Mouse (Mus musculus) liver, adult 2 months (tissue): ENCODE results near the gene Gm20388. TPM values are rescaled to one million over a fixed set of nuclear protein-coding genes. Genes with fewer than 3 reads are reported as not detected.

Experiments used
- DNase-seq: peaks from one replicate; pipeline ENCODE4 v3.0.0-alpha.2; 2011; ENCODE audit warnings: low read depth, low spot score; ENCODE audit errors: extremely low read depth
- H3K27ac ChIP-seq: fragments of 200-500 bp; replicated peaks from 2 replicates; pipeline ENCODE4 v1.5.1; 2012; ENCODE audit warnings: low read depth, mild to moderate bottlenecking, control low read depth, inconsistent platforms, low read length; ENCODE audit not compliant: insufficient read depth
- H3K27me3 ChIP-seq: fragments of 200-500 bp; 2 replicates; pipeline ENCODE4 v1.6.1; 2012; ENCODE audit warnings: mild to moderate bottlenecking, moderate library complexity, low read length, inconsistent platforms; ENCODE audit not compliant: control insufficient read depth, insufficient read depth
- H3K36me3 ChIP-seq: fragments of 200-500 bp; 2 replicates; pipeline ENCODE4 v1.6.1; 2012; ENCODE audit warnings: low read length, inconsistent platforms; ENCODE audit not compliant: control insufficient read depth, insufficient read depth
- H3K4me1 ChIP-seq: fragments of 200-500 bp; 2 replicates; pipeline ENCODE4 v1.6.1; 2011; ENCODE audit warnings: low read length; ENCODE audit not compliant: control insufficient read depth, insufficient read depth
- H3K4me3 ChIP-seq: fragments of 200-500 bp; 2 replicates; pipeline ENCODE4 v1.5.1; 2011; ENCODE audit warnings: low read depth, mild to moderate bottlenecking, control low read depth, low read length, moderate library complexity; ENCODE audit not compliant: insufficient read depth
- H3K79me2 ChIP-seq: fragments of 200-500 bp; 2 replicates; pipeline ENCODE4 v1.6.1; 2012; ENCODE audit warnings: inconsistent platforms, mild to moderate bottlenecking, low read length, moderate library complexity; ENCODE audit not compliant: control insufficient read depth, insufficient read depth
- H3K9ac ChIP-seq: fragments of 200-500 bp; 2 replicates; pipeline ENCODE4 v1.6.1; 2012; ENCODE audit warnings: low read depth, mild to moderate bottlenecking, control low read depth, inconsistent platforms, low read length
- CTCF ChIP-seq: fragments of 200-500 bp; IDR thresholded peaks from 2 replicates; pipeline ENCODE4 v1.5.1; 2011; ENCODE audit warnings: low read depth, low read length, control low read depth
- POLR2A ChIP-seq: fragments of 200-500 bp; IDR thresholded peaks from 2 replicates; pipeline ENCODE4 v1.6.1; 2011; ENCODE audit warnings: low read length, control low read depth; ENCODE audit not compliant: insufficient read depth; ENCODE audit errors: extremely low read depth
- WGBS: fragments of 180-500 bp; shearing (Covaris S2); methylation state at CpG from one replicate; pipeline ENCODE4 v1.1.7; 2018; 5-methylcytosine and 5-hydroxymethylcytosine counted together
- polyA plus RNA-seq: library from polyadenylated mRNA; depleted of rRNA; stranded (reverse); fragments of >200 nt; gene quantifications from 2 replicates; pipeline ENCODE4 v1.2.3, GENCODE M21; 2012
- total RNA-seq: library from RNA; depleted of rRNA; stranded (reverse); fragments of >200 nt; gene quantifications from 2 replicates; pipeline ENCODE4 v1.2.3, GENCODE M21; 2014

Gene Gm20388
- total and polyA plus RNA-seq, 2 experiments: 6.4 to 19.9 TPM

- no peaks in the 10 kb centered on the region for H3K4me1 ChIP-seq
- WGBS: 56% methylated on average over 3 of the region's 3 CpGs
- no peaks in the 10 kb centered on the region for H3K79me2 ChIP-seq
- H3K36me3 ChIP-seq: peaks cover 63% of the 10 kb centered on the region
- TF ChIP-seq POLR2A (no peak), CTCF (no peak)
- H3K27me3 ChIP-seq: no peaks in the 10 kb centered on the region
- H3K9ac ChIP-seq: no peak overlapping the region
- no peak overlapping the region for H3K4me3 ChIP-seq
- peak; percentile 19 for DNase-seq
- no peak overlapping the region for H3K27ac ChIP-seq
Observed at GRCm38 (mm10) chr8:123387041-123387440, 3476.4 kb downstream of the Gm20388 start.

GRCm38 (mm10) chr8:123387801-123388200 lies 3477.2 kb downstream of the Gm20388 start:
- Histone ChIP-seq H3K79me2 (no peaks in the 10 kb centered on the region), H3K27me3 (no peaks in the 10 kb centered on the region), H3K4me3 (no peak overlapping the region), H3K9ac (no peak overlapping the region), H3K36me3 (peaks cover 64% of the 10 kb centered on the region), H3K27ac (no peak overlapping the region), H3K4me1 (no peaks in the 10 kb centered on the region)
- no peak for DNase-seq
- WGBS: 88% methylated on average over 8 of the region's 8 CpGs
- TF ChIP-seq POLR2A (no peak), CTCF (no peak)

GRCm38 (mm10) chr8:123389026-123389425 lies 3478.4 kb downstream of the Gm20388 start:
- no peaks in the 10 kb centered on the region for H3K27me3 ChIP-seq
- H3K4me1 ChIP-seq: no peaks in the 10 kb centered on the region
- peaks cover 63% of the 10 kb centered on the region for H3K36me3 ChIP-seq
- H3K27ac ChIP-seq: no peak overlapping the region
- 77% methylated on average over 7 of the region's 7 CpGs for WGBS
- DNase-seq: no peak
- H3K4me3 ChIP-seq: no peak overlapping the region
- TF ChIP-seq POLR2A (no peak), CTCF (no peak)
- H3K79me2 ChIP-seq: no peaks in the 10 kb centered on the region
- no peak overlapping the region for H3K9ac ChIP-seq

GRCm38 (mm10) chr8:123398308-123398707 lies 3487.7 kb downstream of the Gm20388 start:
- H3K9ac ChIP-seq: no peak overlapping the region
- H3K36me3 ChIP-seq: peaks cover 40% of the 10 kb centered on the region
- 94% methylated on average over 13 of the region's 13 CpGs for whole genome bisulfite sequencing
- DNase-seq: no peak
- no peaks in the 10 kb centered on the region for H3K79me2 ChIP-seq
- H3K4me1 ChIP-seq: no peaks in the 10 kb centered on the region
- no peak overlapping the region for H3K4me3 ChIP-seq
- H3K27ac ChIP-seq: no peak overlapping the region
- H3K27me3 ChIP-seq: no peaks in the 10 kb centered on the region
- TF ChIP-seq CTCF (no peak), POLR2A (no peak)

GRCm38 (mm10) chr8:123401936-123402335 lies 3491.3 kb downstream of the Gm20388 start:
- Histone ChIP-seq H3K36me3 (peaks cover 16% of the 10 kb centered on the region), H3K79me2 (no peaks in the 10 kb centered on the region), H3K4me3 (no peak overlapping the region), H3K27me3 (no peaks in the 10 kb centered on the region), H3K4me1 (no peaks in the 10 kb centered on the region), H3K27ac (no peak overlapping the region), H3K9ac (no peak overlapping the region)
- WGBS: 93% methylated on average over 9 of the region's 9 CpGs
- TF ChIP-seq CTCF (no peak), POLR2A (no peak)
- DNase-seq: no peak

GRCm38 (mm10) chr8:123402730-123403326 lies 3492.2 kb downstream of the Gm20388 start:
- no peak overlapping the region for H3K4me3 ChIP-seq
- DNase-seq: no peak
- WGBS: 79% methylated on average over 9 of the region's 9 CpGs

More at GRCm38 (mm10) chr8:123402730-123403326, 3492.2 kb downstream of the Gm20388 start:
- Histone ChIP-seq H3K4me1 (no peaks in the 10 kb centered on the region), H3K79me2 (no peaks in the 10 kb centered on the region), H3K27ac (no peak overlapping the region), H3K36me3 (peaks cover 11% of the 10 kb centered on the region; the same call in 1 of the 2 replicates), H3K9ac (no peak overlapping the region), H3K27me3 (no peaks in the 10 kb centered on the region)
- TF ChIP-seq CTCF (no peak), POLR2A (no peak)
